Mouse (Mus musculus): ENCODE measurements around the gene Ldhd. TPM values are rescaled to one million over a fixed set of nuclear protein-coding genes. Genes with fewer than 3 reads are reported as not detected.
A peak's percentile ranks its signal among the peaks of the same experiment; 100 is the strongest.

Gene Ldhd
- total RNA-seq (2017), result 0.32 and 0.87 TPM in 2 replicates

DNA sequence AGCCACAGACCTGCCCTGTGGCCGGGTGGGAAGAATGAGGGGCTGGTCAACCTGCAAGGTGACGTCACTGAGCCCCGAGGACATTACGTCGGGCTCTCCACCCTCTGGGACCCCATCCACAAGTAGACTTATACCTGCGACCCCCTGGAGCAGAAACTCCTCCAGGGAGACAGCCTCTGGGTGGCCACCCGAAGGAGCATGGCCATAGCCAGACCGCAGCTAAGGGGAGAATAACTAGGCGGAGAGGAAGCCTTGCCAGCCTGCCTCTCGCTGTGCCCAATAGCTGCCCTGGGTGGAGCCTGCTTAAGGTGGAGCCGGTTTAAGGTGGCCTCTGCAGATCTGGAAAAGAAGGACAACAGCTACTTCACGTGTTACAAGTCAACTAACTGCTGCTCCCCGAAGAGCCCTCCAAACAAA lies at the start of gene Ldhd:
Ldhd (minus strand) TSS at position 270 of the 417 bp plus-strand sequence.
- peak; percentile 70 for ATAC-seq (replicated peaks; ENCODE audit: low read depth, poor library complexity, severe bottlenecking)

DNA sequence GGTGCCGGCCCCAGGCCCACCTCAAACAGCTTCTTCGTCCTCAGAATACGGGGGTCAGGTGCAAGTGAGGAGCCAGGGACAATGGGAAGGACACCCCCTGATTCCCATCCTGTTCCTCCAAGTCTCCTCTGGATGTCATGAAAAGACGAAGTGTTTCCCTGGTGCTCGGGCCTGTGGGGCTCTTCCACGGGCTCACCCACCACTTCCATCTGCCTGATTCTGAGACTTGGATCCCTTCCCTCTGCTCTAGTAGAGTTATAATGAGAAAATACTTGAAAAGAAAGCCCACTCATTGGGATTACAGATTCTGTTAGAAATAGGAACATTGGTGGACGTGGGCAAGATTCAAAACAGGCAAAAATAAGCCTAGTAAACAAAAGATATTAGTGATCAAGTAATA lies 48.7 kb upstream of the Ldhd start:
- no peak for ATAC-seq (replicated peaks; ENCODE audit: low read depth, poor library complexity, severe bottlenecking)

GRCm38 (mm10) chr8:111678111-111678510 lies 47.9 kb upstream of the Ldhd start:
- ATAC-seq (replicated peaks; ENCODE audit: low read depth, poor library complexity, severe bottlenecking), result peak; percentile 81

- ATAC-seq (replicated peaks; ENCODE audit: low read depth, poor library complexity, severe bottlenecking), result no peak
These were observed 46.1 kb upstream of the Ldhd start for GRCm38 (mm10) chr8:111676237-111676636.

DNA sequence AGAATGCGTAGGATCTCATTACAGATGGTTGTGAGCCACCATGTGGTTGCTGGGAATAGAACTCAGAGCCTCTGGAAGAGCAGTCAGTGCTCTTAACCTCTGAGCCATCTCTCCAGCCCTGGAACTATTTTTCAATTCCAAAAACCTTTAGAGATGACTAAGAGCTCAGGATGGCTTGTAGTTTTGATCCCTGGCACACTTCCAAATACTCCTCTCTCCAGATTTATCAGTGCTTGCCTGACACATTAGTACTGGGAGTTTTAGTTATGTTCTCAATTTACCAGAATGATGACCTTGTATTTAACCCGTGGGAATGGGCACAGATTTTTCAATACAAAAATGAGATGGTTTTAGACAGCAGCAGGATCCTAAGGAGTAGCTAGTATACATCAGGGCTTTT lies 36.6 kb upstream of the Ldhd start:
- no peak for ATAC-seq (replicated peaks; ENCODE audit: low read depth, poor library complexity, severe bottlenecking)

DNA sequence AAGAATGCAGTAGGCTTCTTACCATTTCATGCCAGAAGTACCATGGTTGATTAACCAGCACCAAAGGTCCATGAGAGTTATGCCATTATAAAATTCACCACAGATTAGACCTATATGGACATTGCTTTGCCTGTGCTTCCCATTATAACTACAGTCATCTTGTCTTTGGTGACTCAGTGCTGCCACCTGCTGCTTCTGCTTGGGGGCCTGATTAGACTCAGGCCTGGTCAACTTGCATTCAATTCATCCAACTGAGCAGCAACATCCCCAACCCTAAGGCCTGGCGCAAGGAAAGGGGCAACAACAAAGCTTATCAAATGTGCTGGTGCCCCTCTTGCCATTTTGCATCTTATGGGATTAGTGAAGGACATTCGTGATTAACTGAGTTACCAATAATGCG lies 32.3 kb upstream of the Ldhd start:
- peak; percentile 81 for ATAC-seq (replicated peaks; ENCODE audit: low read depth, poor library complexity, severe bottlenecking)

GRCm38 (mm10) chr8:111658819-111659423 lies 28.7 kb upstream of the Ldhd start:
- peak; percentile 51; the same call in 1 of the 2 replicates for ATAC-seq (replicated peaks; ENCODE audit: low read depth, poor library complexity, severe bottlenecking)

- no peak for ATAC-seq (replicated peaks; ENCODE audit: low read depth, poor library complexity, severe bottlenecking)
These were observed 27.2 kb upstream of the Ldhd start for GRCm38 (mm10) chr8:111657312-111657854.

DNA sequence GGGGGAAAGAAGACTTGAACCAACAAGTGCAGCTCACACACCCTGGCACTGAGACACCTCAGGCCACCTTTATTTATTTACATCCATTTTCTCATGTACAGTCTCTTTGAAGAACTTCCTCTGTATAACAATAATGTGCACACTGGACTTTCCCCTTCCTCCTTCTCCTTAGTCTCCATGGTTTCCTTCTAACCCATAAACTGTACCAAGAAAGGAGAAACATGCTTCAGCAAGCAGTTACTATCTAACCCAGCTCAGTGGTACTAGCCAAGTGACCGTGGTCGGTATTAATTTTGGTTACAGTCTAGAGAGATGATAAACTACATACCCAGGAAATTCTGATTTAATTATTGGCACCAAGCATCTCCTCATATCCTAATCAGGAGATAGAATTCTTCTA lies 23.4 kb upstream of the Ldhd start:
- no peak for ATAC-seq (replicated peaks; ENCODE audit: low read depth, poor library complexity, severe bottlenecking)

DNA sequence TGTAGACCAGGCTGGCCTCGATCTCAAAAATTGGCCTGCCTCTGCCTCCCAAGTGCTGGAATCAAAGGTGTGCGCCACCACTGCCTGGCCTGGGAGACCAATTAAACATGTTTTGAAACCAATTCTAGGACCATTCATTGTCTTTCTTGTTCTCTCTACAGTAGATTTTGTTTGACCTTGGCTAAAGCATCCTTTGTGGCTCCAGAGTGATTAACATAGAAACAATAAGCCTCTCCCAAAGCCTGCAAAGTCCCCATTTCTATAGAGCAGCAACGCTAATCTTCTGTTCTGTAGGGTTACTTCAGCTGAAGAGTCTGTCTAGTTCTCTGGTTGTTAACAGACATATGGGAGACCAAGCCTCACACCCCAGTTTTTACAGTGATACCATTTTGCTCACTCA lies 20.5 kb upstream of the Ldhd start:
- no peak for ATAC-seq (replicated peaks; ENCODE audit: low read depth, poor library complexity, severe bottlenecking)

DNA sequence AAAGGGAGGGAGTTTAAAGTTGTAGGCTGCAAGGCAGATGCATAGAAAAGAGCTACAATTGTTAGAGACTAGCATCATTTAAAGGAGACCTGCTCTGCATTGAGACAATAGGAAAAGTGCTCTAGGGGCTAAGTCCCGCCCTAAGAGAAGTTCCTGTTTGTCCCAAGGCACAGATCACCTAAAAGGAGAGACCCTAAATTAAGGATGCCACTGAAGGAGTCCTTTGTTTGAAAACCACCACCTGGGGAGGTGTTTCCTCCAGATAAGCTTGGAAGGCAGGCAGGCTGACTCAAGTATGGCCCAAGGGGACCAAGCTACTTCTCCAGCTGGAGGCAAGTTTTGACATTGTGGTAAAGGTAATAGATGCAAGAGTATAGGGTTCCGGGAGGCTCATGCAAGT lies 18.7 kb upstream of the Ldhd start:
- ATAC-seq (replicated peaks; ENCODE audit: low read depth, poor library complexity, severe bottlenecking), result no peak

DNA sequence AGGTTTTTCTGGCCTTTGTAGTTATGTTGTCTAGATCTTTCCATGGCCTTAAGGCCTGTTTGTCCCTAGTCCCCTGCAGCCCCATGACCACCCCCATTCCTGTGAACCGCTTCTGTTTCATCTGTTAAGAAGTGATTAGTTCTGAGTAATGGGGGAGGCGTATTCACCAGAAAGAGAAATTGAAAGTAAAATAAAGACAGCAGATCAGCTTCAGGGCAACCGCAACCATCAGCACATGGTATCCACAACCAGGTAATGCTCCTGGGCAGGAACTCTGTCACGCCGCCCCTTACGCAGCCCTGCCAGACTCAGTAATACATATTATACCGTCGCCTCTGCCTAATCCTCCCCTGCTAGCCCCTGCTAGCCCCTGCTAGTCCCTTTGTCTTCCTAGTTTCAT lies 15.5 kb upstream of the Ldhd start:
- no peak for ATAC-seq (replicated peaks; ENCODE audit: low read depth, poor library complexity, severe bottlenecking)

DNA sequence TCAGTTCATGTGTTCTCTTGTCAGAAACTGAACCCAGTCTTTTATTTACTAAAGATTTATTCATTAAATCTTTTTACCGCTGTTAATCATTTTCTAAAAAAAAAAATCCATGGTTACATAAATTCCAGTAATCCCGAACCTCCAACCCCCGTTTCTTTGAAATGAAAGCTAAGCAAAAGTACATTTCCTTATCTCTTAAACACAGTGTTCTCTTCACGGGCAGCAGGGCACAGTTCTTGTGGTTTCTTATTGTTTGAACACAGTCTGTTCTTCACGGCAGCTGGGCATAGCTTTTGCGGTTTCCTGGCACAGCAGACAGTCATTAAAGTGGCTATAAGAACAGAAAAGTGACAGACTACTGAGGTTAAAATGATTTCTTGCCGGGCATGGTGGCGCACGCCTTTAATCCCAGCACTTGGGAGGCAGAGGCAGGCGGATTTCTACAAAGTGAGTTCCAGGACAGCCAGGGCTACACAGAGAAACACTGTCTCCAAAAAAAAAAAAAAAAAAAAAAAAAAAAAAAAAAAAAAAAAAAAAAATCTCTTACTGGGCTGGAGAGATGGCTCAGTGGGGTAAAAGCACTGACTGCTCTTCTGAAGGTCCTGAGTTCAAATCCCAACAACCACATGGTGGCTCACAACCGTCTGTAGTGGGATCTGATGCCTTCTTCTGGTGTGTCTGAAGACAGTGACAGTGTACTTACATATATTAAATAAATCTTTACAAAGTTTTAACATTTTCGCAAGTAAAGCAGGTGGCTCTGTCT lies 14.3 kb upstream of the Ldhd start:
- ATAC-seq (replicated peaks; ENCODE audit: low read depth, poor library complexity, severe bottlenecking), result peak; percentile 74

DNA sequence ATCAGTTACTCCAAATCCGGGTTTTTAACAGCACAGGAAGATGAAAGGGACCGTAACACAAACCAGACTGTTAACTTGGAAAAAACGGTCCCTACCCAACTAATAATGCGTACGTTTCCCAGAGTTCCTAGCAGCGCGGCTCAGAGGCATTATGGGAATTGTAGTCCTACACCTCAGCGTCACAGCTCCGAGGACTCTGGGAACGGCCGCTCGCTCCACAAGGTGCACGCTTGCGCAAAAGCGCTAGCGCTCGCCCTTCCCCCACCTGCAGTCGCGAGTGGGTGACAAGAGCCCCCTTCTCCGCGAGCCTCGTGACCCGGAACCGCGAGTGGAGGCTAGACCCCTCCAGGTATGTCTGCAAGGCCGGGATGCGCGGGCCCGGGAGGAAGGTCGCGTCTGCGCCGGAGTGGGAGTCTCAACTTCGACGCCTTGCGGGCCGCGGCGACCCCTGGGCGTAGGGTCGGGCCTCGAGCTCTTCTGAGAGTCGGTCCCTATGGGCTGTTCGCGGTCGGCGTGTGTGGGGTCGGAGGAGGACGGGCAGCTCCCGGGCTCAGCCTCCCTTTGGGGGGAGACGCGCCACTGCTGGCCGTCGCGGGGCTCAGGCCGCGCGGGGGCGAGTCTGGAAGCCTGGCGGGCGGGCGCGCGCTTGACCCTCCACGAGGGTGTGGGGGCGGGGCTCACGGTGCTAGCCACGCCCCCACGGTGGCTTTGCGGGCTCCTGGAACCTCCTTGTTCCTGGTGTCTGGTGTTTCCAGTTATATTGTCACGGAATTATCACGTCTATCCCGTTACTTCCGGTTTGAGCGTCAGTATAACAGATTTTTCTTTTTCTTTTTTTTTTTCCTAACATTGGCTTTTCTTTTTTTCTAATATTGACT lies 13.3 kb upstream of the Ldhd start, which contains the start of gene Zfp1:
Zfp1 (plus strand) TSS at position 138 of the 878 bp plus-strand sequence.
- ATAC-seq (replicated peaks; ENCODE audit: low read depth, poor library complexity, severe bottlenecking), result peak; percentile 78

- peak; percentile 1; the same call in 1 of the 2 replicates for ATAC-seq (replicated peaks; ENCODE audit: low read depth, poor library complexity, severe bottlenecking)
These were observed 12.7 kb upstream of the Ldhd start for GRCm38 (mm10) chr8:111642939-111643263.

GRCm38 (mm10) chr8:111642496-111642895 lies 12.3 kb upstream of the Ldhd start:
- ATAC-seq (replicated peaks; ENCODE audit: low read depth, poor library complexity, severe bottlenecking), result peak; percentile 29

DNA sequence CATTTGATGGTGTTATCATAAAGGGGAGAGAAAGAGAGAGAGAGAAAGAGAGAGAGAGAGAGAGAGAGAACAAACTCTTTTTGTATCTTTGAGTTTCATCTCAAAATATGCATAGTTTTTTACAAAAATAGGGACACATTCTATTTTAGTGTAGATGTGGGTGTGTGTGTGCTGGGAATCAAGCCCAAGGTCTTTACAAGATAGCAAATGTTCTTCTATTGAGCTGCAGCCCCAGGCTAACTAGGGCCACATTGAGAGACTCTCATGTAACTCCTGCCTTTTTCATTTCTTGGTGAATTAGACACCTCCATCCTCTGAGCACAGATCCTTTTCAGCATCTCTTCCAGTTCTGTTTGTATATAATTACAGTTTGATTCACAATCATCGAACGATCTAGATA lies 10.9 kb upstream of the Ldhd start:
- ATAC-seq (replicated peaks; ENCODE audit: low read depth, poor library complexity, severe bottlenecking), result no peak

GRCm38 (mm10) chr8:111638086-111638485 lies 7.9 kb upstream of the Ldhd start:
- peak; percentile 54 for ATAC-seq (replicated peaks; ENCODE audit: low read depth, poor library complexity, severe bottlenecking)

- ATAC-seq (replicated peaks; ENCODE audit: low read depth, poor library complexity, severe bottlenecking), result no peak
These were observed 2.8 kb upstream of the Ldhd start for GRCm38 (mm10) chr8:111632976-111633375.

- ATAC-seq (replicated peaks; ENCODE audit: low read depth, poor library complexity, severe bottlenecking), result no peak
These were observed 1.4 kb upstream of the Ldhd start for GRCm38 (mm10) chr8:111631589-111631988.

All from common myeloid progenitor, adult 5-6 weeks (primary cell).